Mouse (Mus musculus) kidney, adult 18-20 months (tissue): ENCODE data around the gene Mrps26.
A peak's percentile ranks its signal among the peaks of the same experiment; 100 is the strongest.

Source experiments
- DNase-seq: peaks from one replicate; pipeline ENCODE4 v3.0.0; 2021

Mrps26 gene

DNA sequence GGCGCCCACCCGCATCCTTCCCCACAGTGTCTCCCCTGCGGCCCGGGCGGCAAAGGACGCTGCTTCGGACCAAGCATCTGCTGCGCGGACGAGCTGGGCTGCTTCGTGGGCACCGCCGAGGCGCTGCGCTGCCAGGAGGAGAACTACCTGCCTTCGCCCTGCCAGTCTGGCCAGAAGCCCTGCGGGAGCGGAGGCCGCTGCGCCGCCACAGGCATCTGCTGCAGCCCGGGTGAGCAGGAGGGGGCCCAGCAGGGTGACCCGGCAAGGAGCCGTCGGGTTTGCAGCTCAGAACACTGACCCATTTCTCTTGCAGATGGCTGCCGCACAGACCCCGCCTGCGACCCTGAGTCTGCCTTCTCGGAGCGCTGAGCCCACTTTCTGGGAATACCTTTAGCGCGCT, 13.0 kb downstream of the Mrps26 start:
- DNase-seq, result peak; percentile 41

DNA sequence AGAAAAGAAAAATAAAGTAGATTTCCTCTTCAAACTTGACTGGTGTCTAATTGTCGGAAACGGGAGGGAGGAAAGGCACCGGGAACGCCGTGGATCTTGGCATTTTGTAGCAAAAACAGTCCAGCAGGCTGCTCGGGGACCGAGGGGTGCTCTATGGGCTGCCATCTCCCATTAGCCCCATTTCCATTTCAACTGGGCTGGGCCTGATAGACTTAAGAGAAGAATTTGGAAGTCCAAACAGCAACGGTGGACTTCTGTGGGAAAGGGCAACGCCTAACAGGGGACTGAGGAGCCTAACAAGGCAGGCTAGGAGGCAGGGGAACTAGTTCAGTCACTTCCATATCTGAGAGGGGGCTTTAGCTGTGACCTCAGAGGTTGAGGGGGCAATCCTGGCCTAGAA, 13.5 kb downstream of the Mrps26 start:
- DNase-seq, result peak; percentile 11

- DNase-seq, result peak; percentile 80
Measured at GRCm38 (mm10) chr2:130577632-130578031, 14.1 kb downstream of the Mrps26 start.

- peak; percentile 73 for DNase-seq
Measured at GRCm38 (mm10) chr2:130578148-130578547, 14.6 kb downstream of the Mrps26 start.

DNA sequence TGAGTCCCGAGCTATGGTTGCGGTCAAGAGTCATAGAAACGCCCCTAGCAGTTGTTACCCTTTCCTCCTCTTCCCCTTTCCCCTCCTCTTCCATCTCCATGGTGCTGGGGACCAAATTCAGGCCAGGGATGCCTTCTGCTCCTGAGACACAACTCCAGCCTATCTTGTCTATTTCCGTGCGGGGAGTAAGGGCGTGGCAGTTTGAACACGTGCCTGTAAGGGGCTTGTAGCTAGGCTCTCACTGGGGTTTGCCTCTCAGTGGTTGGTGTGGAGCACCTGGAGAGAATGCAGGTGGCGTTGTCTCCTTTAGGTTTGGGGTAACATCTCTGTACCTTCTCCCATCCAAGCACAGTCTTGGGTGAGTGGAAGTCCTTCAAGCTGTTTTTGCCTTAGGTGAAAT, 16.2 kb downstream of the Mrps26 start:
- DNase-seq, result no peak

DNA sequence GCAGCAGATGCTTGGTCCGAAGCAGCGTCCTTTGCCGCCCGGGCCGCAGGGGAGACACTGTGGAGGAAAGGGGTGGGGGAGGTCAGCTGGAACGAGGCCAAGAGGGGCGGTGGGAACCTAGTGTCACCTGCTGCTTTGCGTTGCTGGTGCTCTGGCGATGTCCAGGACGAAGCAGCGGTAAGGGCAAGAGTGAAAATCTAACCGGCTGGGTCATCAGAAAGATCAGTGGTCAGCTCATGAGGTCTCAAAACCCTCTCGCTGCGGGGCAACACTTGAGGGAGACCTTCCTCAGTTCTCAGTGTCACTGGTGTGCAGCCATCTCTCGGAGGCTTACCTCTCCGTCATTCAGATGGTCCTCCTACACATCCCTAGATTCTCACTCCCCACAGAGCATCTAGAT, 17.7 kb downstream of the Mrps26 start:
- DNase-seq, result no peak

DNA sequence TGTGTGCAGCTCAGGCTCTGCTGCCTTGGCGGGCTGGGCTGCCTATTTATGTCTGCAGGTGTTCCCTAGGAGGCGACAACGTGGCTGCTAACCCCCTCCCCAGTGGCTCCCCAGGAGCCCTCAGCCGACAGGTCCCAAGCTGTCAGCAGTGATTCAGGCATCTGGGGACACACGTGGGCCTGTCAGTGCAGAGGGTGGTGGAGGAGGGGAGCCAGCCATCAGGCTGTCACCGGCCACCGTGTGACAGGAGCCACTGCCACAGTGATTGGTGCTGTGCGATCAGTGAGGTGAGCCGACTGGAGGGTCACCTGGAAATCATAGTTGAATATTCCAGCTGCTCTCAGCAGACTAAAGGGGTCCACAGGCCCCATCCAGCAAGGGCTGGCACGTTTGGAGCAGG, 19.0 kb downstream of the Mrps26 start, which contains the start of gene Avp:
TSS of gene Avp (minus strand) at position 3 of the 400 bp plus-strand sequence.
- DNase-seq, result no peak

DNA sequence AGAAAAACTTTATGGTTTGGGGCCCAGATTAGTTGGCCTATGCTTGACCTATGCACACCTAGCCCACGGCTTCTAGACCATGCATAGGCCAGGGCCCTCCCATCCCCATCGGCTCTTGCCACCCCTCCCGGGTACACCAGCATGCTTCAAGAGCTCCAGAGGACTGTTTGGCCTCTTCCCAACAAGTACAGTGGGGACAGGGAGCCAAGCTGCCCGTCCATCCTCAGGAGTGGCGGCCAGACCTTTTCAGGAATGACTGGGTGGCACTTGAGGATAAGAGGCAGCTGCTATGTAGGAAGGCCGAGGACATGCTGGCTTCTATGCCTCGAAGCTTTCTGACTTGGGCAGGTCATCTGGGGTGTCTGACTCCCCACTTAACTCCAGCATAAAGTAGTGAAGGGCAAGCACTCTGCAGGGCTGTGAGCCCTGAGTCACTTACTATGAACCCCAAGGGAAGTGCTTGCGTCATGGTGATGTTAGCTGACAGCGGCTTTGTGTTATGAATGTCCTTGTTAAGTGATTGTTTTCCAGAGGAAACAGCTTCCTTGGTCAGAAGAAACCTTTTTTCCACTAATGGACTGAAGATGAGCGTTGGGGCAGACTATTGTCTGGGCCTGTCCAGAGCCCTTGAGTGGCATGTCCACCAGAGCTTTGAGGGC, 20.5 kb downstream of the Mrps26 start:
- no peak for DNase-seq

- DNase-seq, result no peak
Measured at GRCm38 (mm10) chr2:130586016-130586415, 22.5 kb downstream of the Mrps26 start.

GRCm38 (mm10) chr2:130588373-130588772, 24.8 kb downstream of the Mrps26 start:
- no peak for DNase-seq

DNA sequence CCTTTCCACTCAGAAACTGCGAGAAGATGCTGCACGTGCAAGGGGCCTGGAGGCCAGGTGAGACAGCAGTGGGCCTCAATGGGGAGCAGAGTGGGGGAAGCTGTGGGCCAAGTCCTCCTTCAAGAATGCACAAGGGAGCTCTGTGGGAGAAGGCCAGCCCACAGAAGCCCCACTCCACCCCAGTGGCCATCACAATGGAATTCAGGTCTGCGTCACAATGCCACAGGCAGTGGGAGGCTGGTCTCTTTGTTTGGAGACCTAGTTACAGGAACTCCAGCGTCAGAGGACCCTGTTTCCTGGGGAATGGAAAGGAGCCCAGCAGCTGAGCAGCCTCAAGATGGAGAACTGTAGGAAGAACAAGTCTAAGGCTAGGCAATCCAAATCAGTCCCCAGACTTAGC, 25.6 kb downstream of the Mrps26 start:
- no peak for DNase-seq

DNA sequence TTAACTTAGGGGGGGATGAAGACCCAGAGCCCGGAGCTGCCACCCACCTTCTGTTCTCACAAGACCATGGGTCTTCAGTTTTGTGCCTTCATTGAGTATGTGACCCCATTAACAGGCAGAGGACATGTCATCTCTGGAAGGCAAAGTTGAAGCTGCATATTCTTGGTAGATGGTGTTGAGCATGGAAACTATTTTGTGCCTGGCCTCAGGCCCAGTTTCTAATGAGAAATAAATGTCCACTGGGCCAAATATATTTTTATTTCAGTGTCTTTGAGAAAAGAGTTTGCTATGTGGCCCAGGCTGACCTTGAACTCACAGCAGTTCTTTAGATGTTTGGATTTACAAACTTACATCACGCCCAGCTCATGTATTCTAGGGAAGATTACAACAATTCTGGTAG, 26.2 kb downstream of the Mrps26 start:
- no peak for DNase-seq

GRCm38 (mm10) chr2:130591016-130591415, 27.5 kb downstream of the Mrps26 start:
- DNase-seq, result no peak

DNA sequence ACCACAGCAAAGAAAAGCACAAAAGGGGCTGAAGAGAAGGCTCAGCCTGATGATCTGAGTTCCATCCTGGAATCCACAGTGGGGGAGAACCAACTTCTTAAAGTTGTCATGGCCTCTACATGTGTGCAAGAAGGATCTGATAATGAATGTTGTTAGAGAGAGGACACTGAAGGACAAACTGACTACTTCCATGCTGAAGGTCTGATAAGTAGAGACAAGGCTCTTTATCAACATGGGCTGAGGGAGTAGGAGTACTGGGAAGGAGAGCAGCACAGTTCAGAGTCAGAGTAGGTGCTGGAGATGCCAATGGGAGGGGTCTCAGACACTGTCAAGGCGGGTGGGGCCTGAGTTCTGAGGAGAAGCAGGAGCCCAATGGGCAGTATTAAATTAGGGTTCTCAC, 32.1 kb downstream of the Mrps26 start:
- DNase-seq, result no peak

GRCm38 (mm10) chr2:130597601-130598010, 34.1 kb downstream of the Mrps26 start:
- peak; percentile 22 for DNase-seq

DNA sequence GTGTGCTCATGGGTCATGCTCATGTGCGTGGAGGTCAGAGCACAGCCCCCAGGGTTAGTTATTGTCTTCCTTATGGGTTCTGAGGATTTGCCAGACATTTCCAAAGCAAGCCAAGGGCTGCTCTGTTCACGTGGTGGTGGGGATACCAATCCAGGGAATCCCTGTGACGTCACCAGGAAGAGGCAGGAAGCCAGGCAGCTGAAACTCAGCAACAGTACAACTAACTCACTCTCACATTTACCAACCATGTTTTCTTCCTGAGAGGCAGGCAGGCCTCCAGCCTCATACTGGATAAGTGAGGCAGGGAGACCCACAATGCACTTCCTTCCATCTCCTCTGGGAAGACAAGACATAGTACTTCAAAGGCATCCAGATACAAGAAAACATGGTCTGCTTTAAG, 34.9 kb downstream of the Mrps26 start:
- no peak for DNase-seq

DNA sequence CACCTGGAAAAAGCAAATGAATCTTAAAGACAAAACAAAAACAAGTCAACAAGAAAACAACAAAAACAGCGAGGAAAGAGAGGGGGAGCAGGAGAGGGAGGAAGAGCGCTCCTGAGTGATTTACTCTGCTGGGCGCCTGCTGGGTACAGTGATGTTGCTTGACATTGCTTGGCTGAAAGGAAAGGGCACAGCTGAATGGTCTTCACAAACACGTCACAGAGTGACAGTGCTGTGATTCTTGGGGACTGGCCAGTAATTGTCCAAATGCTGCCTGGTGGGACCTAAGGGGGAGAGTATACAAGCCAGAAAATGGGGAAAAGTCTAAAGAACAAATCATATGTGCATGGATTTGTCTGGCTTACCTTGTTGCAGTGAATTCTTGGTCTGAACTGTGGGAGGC, 38.7 kb downstream of the Mrps26 start:
- no peak for DNase-seq

GRCm38 (mm10) chr2:130613091-130613490, 49.5 kb downstream of the Mrps26 start:
- peak; percentile 40 for DNase-seq
